Mouse (Mus musculus): ENCODE data around the gene Rlim. TPM values are rescaled to one million over a fixed set of nuclear protein-coding genes. Genes with fewer than 3 reads are reported as not detected.

Rlim gene
- polyA plus RNA-seq (2014; fragmentation: Nextera tagmentation; extraction: Ambion mirVana) = 21.9 and 25.7 TPM in 2 replicates

DNA sequence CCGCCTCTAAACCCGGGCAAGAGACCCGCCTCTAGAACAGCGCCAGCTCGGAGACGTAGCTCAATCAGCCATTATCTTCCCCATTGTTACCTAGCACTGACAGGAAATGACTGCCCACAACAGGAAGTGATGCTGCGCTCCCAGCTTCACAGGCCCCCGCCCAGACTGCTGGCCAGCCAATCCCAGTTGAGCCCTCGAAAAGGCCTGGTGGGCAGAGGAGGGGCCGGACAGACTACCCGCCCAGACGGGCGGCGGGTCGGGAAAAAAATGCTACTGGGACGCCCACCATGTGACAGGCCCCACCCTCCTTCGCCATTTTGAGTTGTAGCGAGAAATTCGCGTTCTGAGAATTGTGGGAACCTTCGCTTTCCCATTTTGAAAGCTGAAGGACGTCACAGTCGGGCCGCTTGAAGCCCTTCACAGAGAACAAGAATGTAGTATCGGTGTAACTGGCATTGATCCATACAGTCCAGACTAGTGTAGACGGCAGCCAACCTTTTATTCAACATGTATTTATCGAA, at the start of gene Rlim:
TSS of gene Rlim (minus strand) at position 116 of the 521 bp plus-strand sequence.
- H3K4me2 ChIP-seq (ENCODE audit: low read length) = peak within 1 kb of the TSS; percentile 57
- no peaks in the 10 kb centered on the region for H3K9me3 ChIP-seq (replicated peaks; ENCODE audit: control insufficient read depth, low read length)
- DNase-seq (ENCODE audit: low spot score) = peak; percentile 96
- peak within 1 kb of the TSS; percentile 65 for H3K4me3 ChIP-seq (ENCODE audit: low read depth, low read length)
- 31% methylated on average over 27 of the region's 27 CpGs for WGBS
- peak within 1 kb of the TSS; percentile 80 for H3K9ac ChIP-seq (ENCODE audit: low read length)
- peak within 1 kb of the TSS; percentile 92 for H3K27ac ChIP-seq (ENCODE audit: low read depth, low read length)
- peak; percentile 100 for ATAC-seq
- no peaks in the 10 kb centered on the region for H3K4me1 ChIP-seq (ENCODE audit: control insufficient read depth, insufficient read depth, low read length)
- H3K36me3 ChIP-seq (ENCODE audit: control insufficient read depth, insufficient read depth, low read length) = peaks cover 3% of the 10 kb centered on the region; the same call in 1 of the 2 replicates
- peaks cover 8% of the 10 kb centered on the region; the same call in 1 of the 2 replicates for H3K27me3 ChIP-seq (replicated peaks; ENCODE audit: control insufficient read depth, insufficient read depth, low read length)

DNA sequence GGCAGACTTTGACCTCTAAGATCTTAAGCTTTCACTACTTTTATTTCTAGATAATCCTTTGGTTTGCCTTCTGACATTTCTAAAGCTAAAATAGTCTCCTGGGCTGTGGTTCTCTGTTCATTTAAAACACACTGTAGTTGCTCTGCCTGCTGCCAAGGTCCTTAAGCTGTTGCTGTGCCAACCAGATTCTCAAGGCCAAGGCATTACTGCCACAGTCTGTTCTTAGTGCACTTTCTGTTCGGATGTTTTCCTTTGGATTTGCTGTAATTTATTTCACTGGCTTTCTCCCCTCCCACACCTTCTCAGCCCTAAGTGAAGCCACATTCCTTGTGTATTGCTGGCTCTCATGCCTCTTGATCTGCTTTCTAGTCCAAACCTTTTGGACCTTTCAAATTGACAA, 36.1 kb upstream of the Rlim start:
- H3K4me2 ChIP-seq (ENCODE audit: low read length) = no peak overlapping the region
- no peaks in the 10 kb centered on the region for H3K27me3 ChIP-seq (replicated peaks; ENCODE audit: control insufficient read depth, insufficient read depth, low read length)
- no peaks in the 10 kb centered on the region for H3K9me3 ChIP-seq (replicated peaks; ENCODE audit: control insufficient read depth, low read length)
- no peak overlapping the region for H3K4me3 ChIP-seq (ENCODE audit: low read depth, low read length)
- DNase-seq (ENCODE audit: low spot score) (no peak), ATAC-seq (no peak)
- no peak overlapping the region for H3K9ac ChIP-seq (ENCODE audit: low read length)
- H3K27ac ChIP-seq (ENCODE audit: low read depth, low read length) = no peak overlapping the region
- 71% methylated on average over 1 of the region's 1 CpGs for WGBS
- H3K36me3 ChIP-seq (ENCODE audit: control insufficient read depth, insufficient read depth, low read length) = no peaks in the 10 kb centered on the region
- no peaks in the 10 kb centered on the region for H3K4me1 ChIP-seq (ENCODE audit: control insufficient read depth, insufficient read depth, low read length)

DNA sequence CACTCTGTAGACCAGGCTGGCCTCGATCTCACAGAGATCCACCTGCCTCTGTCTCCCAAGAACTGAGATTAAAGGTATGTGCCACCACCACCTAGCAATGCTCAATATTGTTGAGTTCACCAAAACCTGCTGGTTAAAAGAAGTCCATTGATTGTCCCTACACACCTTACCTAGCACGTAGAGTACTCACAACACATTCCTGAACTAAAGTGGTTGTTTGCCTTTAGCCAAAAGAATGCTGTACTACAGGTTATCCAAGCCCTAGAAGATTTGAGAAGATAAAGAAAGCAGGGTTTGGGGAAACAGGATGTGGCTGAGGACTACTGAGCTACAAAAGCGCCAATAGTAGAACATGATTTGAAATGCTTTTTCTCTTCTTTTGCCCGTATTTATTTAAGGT, 34.0 kb upstream of the Rlim start:
- Histone ChIP-seq H3K4me1 (ENCODE audit: control insufficient read depth, insufficient read depth, low read length) (no peaks in the 10 kb centered on the region), H3K36me3 (ENCODE audit: control insufficient read depth, insufficient read depth, low read length) (no peaks in the 10 kb centered on the region), H3K4me3 (ENCODE audit: low read depth, low read length) (no peak overlapping the region), H3K9ac (ENCODE audit: low read length) (no peak overlapping the region), H3K4me2 (ENCODE audit: low read length) (no peak overlapping the region), H3K27ac (ENCODE audit: low read depth, low read length) (no peak overlapping the region), H3K9me3 (replicated peaks; ENCODE audit: control insufficient read depth, low read length) (no peaks in the 10 kb centered on the region), H3K27me3 (replicated peaks; ENCODE audit: control insufficient read depth, insufficient read depth, low read length) (no peaks in the 10 kb centered on the region)
- whole genome bisulfite sequencing = 92% methylated on average over 4 of the region's 4 CpGs
- DNase-seq (ENCODE audit: low spot score) (no peak), ATAC-seq (no peak)

DNA sequence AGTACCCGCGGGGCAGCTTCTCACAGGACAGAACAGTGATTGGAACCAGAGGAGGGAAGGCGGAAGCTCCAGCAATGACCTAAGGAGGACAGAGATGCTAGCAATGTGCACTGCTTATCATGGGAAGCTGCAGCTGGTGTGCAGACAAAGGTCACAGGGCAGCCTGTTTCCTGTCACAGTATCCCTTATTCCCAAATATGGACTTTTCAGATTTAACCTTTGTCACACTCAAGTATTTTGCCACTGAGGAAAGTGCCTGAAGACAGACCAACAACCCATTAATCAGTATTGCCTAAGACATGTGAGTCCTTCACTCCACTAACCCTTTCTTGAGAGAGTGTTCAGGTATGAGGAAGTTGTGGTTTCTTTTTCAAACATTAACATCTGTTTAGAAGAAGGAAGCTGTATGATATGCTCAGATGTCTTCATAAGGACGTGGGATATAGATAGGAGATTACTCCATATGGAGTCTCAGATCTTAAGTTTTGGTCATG, 32.3 kb upstream of the Rlim start:
- Histone ChIP-seq H3K9me3 (replicated peaks; ENCODE audit: control insufficient read depth, low read length) (no peaks in the 10 kb centered on the region; the same call in 1 of the 2 replicates), H3K27ac (ENCODE audit: low read depth, low read length) (no peak overlapping the region), H3K9ac (ENCODE audit: low read length) (no peak overlapping the region), H3K4me3 (ENCODE audit: low read depth, low read length) (no peak overlapping the region), H3K4me1 (ENCODE audit: control insufficient read depth, insufficient read depth, low read length) (no peaks in the 10 kb centered on the region), H3K36me3 (ENCODE audit: control insufficient read depth, insufficient read depth, low read length) (no peaks in the 10 kb centered on the region), H3K27me3 (replicated peaks; ENCODE audit: control insufficient read depth, insufficient read depth, low read length) (no peaks in the 10 kb centered on the region), H3K4me2 (ENCODE audit: low read length) (no peak overlapping the region)
- no peak for ATAC-seq
- DNase-seq (ENCODE audit: low spot score) = no peak
- WGBS = 60% methylated on average over 4 of the region's 4 CpGs

DNA sequence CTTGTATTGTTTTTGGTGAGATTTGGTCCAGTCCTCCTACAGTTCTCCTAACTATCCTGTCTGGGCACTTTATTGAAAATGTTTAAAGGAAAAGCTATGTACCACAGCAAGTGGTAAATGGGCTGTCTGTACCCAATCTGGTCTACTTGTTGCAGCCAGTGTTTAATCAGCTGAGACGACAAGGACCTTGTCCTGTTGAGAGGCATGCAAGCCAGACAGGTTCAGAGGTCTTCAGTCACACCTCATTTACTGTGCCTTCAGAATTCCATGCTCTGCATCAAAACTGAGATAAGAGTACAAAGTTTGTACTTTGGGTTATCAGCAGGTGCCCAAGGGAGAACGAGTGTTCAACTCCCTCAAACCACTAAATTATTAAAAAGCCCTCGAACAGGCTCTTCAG, 13.7 kb upstream of the Rlim start:
- ATAC-seq (no peak), DNase-seq (ENCODE audit: low spot score) (no peak)
- H3K4me1 ChIP-seq (ENCODE audit: control insufficient read depth, insufficient read depth, low read length) = no peaks in the 10 kb centered on the region
- 76% methylated on average over 3 of the region's 3 CpGs for WGBS
- H3K9me3 ChIP-seq (replicated peaks; ENCODE audit: control insufficient read depth, low read length) = no peaks in the 10 kb centered on the region
- no peak overlapping the region for H3K4me2 ChIP-seq (ENCODE audit: low read length)
- H3K27ac ChIP-seq (ENCODE audit: low read depth, low read length) = no peak overlapping the region
- H3K36me3 ChIP-seq (ENCODE audit: control insufficient read depth, insufficient read depth, low read length) = no peaks in the 10 kb centered on the region
- H3K9ac ChIP-seq (ENCODE audit: low read length) = no peak overlapping the region
- H3K27me3 ChIP-seq (replicated peaks; ENCODE audit: control insufficient read depth, insufficient read depth, low read length) = 0 out of 2 replicates have a peak, but pooled peaks cover 7% of the 10 kb centered on the region
- no peak overlapping the region for H3K4me3 ChIP-seq (ENCODE audit: low read depth, low read length)

DNA sequence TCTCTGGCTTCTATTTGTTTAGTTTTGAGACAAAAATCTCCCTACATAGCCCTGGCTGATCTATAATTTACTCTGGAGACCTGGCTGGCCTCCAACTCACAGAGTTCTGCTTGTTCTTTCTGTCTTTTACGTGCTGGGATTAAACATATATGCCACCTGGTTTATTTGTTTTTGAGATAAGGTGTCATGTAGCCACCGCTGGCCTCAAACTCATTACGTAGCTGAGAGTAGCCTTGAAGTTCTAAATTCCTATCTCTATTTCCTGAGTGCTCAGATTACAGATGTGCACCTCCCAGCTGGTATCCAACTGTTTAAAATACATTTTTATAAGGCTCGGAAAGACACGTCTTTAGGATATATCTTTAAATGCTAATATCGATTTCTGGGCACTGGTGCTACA, 12.8 kb upstream of the Rlim start:
- ATAC-seq (no peak), DNase-seq (ENCODE audit: low spot score) (no peak)
- Histone ChIP-seq H3K9me3 (replicated peaks; ENCODE audit: control insufficient read depth, low read length) (no peaks in the 10 kb centered on the region), H3K9ac (ENCODE audit: low read length) (no peak overlapping the region), H3K4me3 (ENCODE audit: low read depth, low read length) (no peak overlapping the region), H3K4me2 (ENCODE audit: low read length) (no peak overlapping the region), H3K4me1 (ENCODE audit: control insufficient read depth, insufficient read depth, low read length) (no peaks in the 10 kb centered on the region), H3K27me3 (replicated peaks; ENCODE audit: control insufficient read depth, insufficient read depth, low read length) (0 out of 2 replicates have a peak, but pooled peaks cover 7% of the 10 kb centered on the region), H3K36me3 (ENCODE audit: control insufficient read depth, insufficient read depth, low read length) (no peaks in the 10 kb centered on the region), H3K27ac (ENCODE audit: low read depth, low read length) (no peak overlapping the region)
- 80% methylated on average over 6 of the region's 6 CpGs for WGBS

DNA sequence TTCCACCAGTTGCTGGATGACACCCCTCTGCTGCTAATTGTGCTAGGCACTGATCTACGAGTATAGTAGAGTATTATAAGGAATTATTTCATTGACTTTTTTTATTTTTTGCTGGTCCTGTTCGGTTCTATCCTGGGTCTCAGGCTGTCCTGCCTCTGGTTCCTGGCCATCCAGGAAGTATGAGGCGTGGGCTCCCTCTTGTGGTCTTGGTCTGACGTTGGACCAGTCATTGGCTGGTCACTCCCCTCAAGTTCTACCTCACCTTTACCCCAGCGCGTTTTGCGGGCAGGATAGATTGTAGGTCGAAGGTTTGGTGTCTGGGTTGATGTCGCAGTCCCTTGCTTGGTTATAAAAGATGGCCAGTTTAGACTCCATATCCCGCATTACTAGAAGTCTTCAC, 10.6 kb upstream of the Rlim start:
- H3K9ac ChIP-seq (ENCODE audit: low read length) = no peak overlapping the region
- H3K4me1 ChIP-seq (ENCODE audit: control insufficient read depth, insufficient read depth, low read length) = no peaks in the 10 kb centered on the region
- H3K27me3 ChIP-seq (replicated peaks; ENCODE audit: control insufficient read depth, insufficient read depth, low read length) = peaks cover 13% of the 10 kb centered on the region; the same call in 1 of the 2 replicates
- no peaks in the 10 kb centered on the region for H3K36me3 ChIP-seq (ENCODE audit: control insufficient read depth, insufficient read depth, low read length)
- H3K27ac ChIP-seq (ENCODE audit: low read depth, low read length) = no peak overlapping the region
- no peak overlapping the region for H3K4me2 ChIP-seq (ENCODE audit: low read length)
- DNase-seq (ENCODE audit: low spot score) (no peak), ATAC-seq (no peak)
- WGBS = 42% methylated on average over 10 of the region's 10 CpGs
- H3K4me3 ChIP-seq (ENCODE audit: low read depth, low read length) = no peak overlapping the region
- H3K9me3 ChIP-seq (replicated peaks; ENCODE audit: control insufficient read depth, low read length) = no peaks in the 10 kb centered on the region

DNA sequence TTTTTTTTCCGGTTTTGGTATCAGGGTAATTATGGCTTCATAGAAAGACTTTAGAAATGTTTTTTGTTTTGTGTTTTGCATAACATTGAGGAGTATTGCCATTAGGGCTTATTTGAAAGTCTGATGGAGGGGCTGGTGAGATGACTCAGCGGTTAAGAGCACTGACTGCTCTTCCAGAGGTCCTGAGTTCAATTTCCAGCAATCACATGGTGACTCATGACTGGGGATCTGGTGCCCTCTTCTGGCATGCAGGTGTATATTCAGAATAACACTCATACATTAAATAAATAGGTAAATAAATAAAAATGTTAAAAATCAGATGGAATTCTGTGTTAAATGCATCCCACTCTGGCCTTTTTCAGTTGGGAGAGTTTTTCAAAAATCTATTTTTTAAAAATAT, 9.3 kb upstream of the Rlim start:
- Histone ChIP-seq H3K36me3 (ENCODE audit: control insufficient read depth, insufficient read depth, low read length) (no peaks in the 10 kb centered on the region), H3K9ac (ENCODE audit: low read length) (no peak overlapping the region), H3K27ac (ENCODE audit: low read depth, low read length) (no peak overlapping the region), H3K4me1 (ENCODE audit: control insufficient read depth, insufficient read depth, low read length) (no peaks in the 10 kb centered on the region), H3K9me3 (replicated peaks; ENCODE audit: control insufficient read depth, low read length) (no peaks in the 10 kb centered on the region), H3K27me3 (replicated peaks; ENCODE audit: control insufficient read depth, insufficient read depth, low read length) (peaks cover 13% of the 10 kb centered on the region; the same call in 1 of the 2 replicates), H3K4me2 (ENCODE audit: low read length) (no peak overlapping the region), H3K4me3 (ENCODE audit: low read depth, low read length) (no peak overlapping the region)
- 60% methylated on average over 2 of the region's 2 CpGs for WGBS
- DNase-seq (ENCODE audit: low spot score) (no peak), ATAC-seq (no peak)

DNA sequence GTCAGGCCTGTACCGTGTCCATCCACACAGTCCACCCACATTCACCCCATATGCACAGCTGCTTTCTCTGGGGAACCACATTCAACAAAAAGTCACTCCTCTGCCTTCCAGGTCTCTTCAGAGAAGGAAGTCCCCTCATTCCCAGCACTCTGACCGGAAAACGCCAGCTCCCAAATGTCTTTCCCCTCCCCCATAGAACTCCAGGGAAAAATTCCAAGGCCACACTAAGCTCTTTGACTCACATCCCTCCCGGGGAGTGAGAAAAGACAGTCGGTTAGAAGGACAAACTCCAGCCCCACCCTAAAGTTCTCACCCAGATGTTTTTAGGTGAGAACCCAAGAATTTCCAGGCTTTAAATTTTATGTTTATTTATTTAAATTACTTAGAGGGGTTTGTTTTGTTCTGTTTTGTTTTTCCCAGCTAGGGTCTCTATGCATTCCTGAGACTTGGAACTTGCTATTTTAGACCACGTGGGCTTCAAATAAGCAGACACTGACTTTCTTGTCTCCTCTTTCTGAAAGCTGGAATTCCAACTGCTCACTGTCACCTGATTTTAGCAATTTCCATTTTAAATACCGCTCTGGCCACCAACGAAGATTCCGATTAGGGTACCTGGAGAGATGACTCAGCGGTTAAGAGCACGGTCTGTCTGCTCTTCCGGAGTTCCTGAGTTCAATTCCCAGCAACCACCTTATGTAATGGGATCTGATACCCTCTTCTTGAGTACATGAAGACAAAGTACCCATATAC, 6.3 kb upstream of the Rlim start:
- Histone ChIP-seq H3K4me1 (ENCODE audit: control insufficient read depth, insufficient read depth, low read length) (no peaks in the 10 kb centered on the region), H3K9me3 (replicated peaks; ENCODE audit: control insufficient read depth, low read length) (no peaks in the 10 kb centered on the region), H3K27ac (ENCODE audit: low read depth, low read length) (no peak overlapping the region), H3K4me2 (ENCODE audit: low read length) (no peak overlapping the region), H3K36me3 (ENCODE audit: control insufficient read depth, insufficient read depth, low read length) (no peaks in the 10 kb centered on the region), H3K9ac (ENCODE audit: low read length) (no peak overlapping the region), H3K4me3 (ENCODE audit: low read depth, low read length) (no peak overlapping the region), H3K27me3 (replicated peaks; ENCODE audit: control insufficient read depth, insufficient read depth, low read length) (peaks cover 13% of the 10 kb centered on the region; the same call in 1 of the 2 replicates)
- ATAC-seq (no peak), DNase-seq (ENCODE audit: low spot score) (no peak)
- WGBS = 40% methylated on average over 12 of the region's 12 CpGs

Measured in forebrain, embryonic 14.5 days (tissue).